Mouse (Mus musculus) bone marrow, adult 2 months (tissue): ENCODE data around the gene Lamb2.

Experiments
- CTCF ChIP-seq: fragments of 200-500 bp; IDR thresholded peaks from 2 replicates; pipeline ENCODE4 v1.5.1; 2011; ENCODE audit warnings: low read length, control low read depth; ENCODE audit not compliant: control insufficient read depth, insufficient read depth
- POLR2A ChIP-seq: fragments of 200-500 bp; IDR thresholded peaks from 2 replicates; pipeline ENCODE4 v1.6.1; 2011; ENCODE audit warnings: low read depth, mild to moderate bottlenecking, control low read depth, low read length, borderline replicate concordance; ENCODE audit not compliant: control insufficient read depth

DNA sequence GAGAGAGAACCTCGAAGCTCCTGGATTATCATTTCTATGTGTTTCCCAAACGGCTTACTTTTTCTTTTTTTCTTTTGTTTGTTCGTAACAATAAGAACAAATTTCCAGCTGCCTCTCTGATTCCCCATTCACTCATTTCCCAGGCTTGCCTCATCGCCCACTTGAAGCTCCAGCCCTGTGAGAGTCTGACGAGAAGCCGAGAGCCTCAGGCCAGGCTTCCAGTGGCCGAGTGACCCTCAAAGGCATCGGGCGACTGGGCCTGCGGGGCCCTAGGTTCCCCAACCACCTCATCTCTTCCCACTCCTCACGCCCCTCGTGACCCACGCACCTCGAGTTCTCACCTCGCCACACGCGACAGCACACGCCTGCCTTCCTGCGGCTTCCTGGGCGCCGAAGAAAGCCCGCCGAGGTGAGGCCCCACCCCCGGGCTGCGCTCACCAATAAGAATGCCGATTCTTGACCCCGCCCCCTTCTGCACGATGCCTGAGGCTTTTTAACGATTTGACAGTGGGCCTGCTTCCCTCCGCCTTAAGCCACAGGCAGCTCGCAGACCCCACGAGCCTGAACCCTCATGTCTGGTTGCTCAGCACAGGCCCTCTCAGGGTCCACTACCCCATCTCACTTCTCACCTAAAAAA, 48.0 kb upstream of the Lamb2 start:
- no peak for TF ChIP-seq POLR2A
- TF ChIP-seq CTCF, result no peak
